Mouse (Mus musculus) erythroblast, embryonic 14.5 days (primary cell): Measurements from ENCODE around the gene Abhd6. TPM values are rescaled to one million over a fixed set of nuclear protein-coding genes. Genes with fewer than 3 reads are reported as not detected.
"Not testable (repeated sequence)": the region's sequence is repeated elsewhere in the genome, so short reads cannot be mapped to it uniquely, and the experiment has no call there.

Source experiments
- H3K27me3 ChIP-seq: 2 replicates; pipeline ENCODE4 v1.6.1; 2012; ENCODE audit warnings: inconsistent platforms; ENCODE audit not compliant: control insufficient read depth
- H3K36me3 ChIP-seq: 2 replicates; pipeline ENCODE4 v1.6.1; 2012; ENCODE audit warnings: mild to moderate bottlenecking, inconsistent platforms; ENCODE audit not compliant: control insufficient read depth
- H3K4me1 ChIP-seq: 2 replicates; pipeline ENCODE4 v1.6.1; 2012; ENCODE audit warnings: inconsistent platforms; ENCODE audit not compliant: control insufficient read depth
- H3K4me3 ChIP-seq: replicated peaks from 2 replicates; pipeline ENCODE3; 2012; ENCODE audit warnings: moderate library complexity, mild to moderate bottlenecking, inconsistent platforms
- H3K9me3 ChIP-seq: 2 replicates; pipeline ENCODE4 v1.6.1; 2012; ENCODE audit warnings: low read length, inconsistent platforms, mixed read lengths; ENCODE audit not compliant: control insufficient read depth
- GATA1 ChIP-seq: IDR thresholded peaks from 2 replicates; pipeline ENCODE4 v1.6.1; 2012; ENCODE audit warnings: low read length, inconsistent platforms, mixed read lengths
- TAL1 ChIP-seq: IDR thresholded peaks from 3 replicates; pipeline ENCODE4 v1.6.1; 2012; ENCODE audit warnings: low read length, inconsistent platforms, mixed read lengths
- polyA plus RNA-seq: library from polyadenylated mRNA; stranded (reverse); fragments of >175 nt; gene quantifications from 2 replicates; pipeline ENCODE4 v1.2.3, GENCODE M21; 2012

Abhd6 gene
- polyA plus RNA-seq, 1 experiment = not detected

DNA sequence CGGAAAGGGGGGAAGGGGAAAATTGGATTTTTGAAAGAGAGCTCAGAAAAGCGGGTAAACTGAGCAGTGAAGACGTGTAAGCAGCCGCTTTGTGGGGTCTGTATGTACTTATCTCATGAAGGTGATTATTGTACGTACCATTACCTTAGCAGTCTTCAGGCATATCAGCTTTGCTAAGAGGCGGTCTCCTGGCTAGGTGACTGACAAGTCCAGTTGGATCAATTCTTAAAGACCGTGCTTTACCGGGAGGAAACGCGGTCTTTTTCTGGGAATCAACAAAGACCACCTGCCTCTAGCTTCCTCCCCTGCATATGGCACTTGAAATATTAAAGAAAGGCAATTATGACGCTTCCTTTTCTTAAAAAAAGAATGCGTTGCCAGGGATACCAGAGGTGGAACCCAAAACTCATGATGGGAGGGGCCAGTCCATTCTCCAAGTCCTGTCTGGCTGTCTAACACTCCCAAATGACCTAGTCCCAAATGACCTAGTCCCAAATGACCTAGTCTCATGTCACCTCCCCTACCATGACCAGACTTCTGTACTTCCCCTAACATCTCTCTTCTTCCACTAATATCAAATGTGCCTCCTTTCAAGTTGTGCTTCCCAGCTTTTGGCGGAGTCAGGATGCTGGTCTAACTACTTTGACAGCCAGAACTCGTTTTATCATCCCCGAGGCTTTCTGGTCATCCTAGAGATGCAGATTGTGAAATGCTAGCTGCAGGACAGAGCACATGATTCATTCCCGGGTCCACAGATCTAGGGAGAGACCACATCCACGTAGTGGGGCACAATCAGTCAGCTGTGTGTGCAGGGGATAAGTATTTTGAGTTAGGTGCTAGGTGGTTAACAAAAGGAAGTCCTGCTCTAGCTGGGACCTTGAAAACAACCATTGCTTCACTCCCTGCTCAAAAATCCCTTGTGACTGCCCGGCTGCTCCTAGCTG lies 1.3 kb downstream of the Abhd6 start:
- TF ChIP-seq TAL1 (no peak), GATA1 (no peak)
- Histone ChIP-seq H3K4me3 (no peak overlapping the region), H3K27me3 (peaks cover 39% of the 10 kb centered on the region), H3K9me3 (no peaks in the 10 kb centered on the region), H3K4me1 (peaks cover 6% of the 10 kb centered on the region), H3K36me3 (no peaks in the 10 kb centered on the region)

DNA sequence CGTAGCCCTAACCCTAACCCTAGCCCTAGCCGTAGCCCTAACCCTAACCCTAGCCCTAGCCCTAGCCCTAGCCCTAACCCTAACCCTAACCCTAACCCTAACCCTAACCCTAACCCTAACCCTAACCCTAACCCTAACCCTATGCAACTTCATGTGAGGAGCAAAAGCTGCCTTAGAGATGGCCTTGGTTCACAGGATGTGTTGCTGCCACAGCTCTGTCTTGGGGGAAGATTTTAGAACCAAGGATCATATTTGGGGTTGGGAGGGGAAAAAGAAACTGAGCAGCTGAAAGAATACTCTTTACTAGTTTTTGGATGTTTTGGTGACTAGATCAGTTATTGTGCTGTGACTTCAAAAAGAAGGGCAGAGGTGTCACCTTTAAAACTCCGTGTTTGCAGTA lies 3.4 kb downstream of the Abhd6 start:
- H3K4me3 ChIP-seq = not testable (repeated sequence)
- peaks cover 34% of the 10 kb centered on the region for H3K27me3 ChIP-seq

DNA sequence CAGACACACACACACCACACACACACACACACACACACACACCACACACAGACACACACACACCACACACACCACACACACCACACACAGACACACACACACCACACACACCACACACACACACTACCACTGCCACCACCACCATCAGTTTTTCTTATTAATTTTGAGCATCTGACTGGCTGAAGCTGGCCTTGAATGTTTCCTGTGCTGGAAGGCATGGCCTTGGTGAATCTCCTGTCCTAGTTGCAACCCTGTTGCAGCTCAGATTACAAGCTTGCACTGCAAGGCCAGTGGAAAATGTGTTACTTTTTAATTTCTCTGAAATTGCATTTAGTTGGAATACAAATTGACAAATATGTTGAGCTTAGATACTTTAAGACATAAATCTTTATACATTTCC lies 4.4 kb downstream of the Abhd6 start:
- Histone ChIP-seq H3K9me3 (no peaks in the 10 kb centered on the region), H3K4me1 (peaks cover 6% of the 10 kb centered on the region)
- TF ChIP-seq GATA1 = no peak
- TF ChIP-seq TAL1 = no peak

More for the DNA sequence above, 3.4 kb downstream of the Abhd6 start:
- H3K4me1 ChIP-seq, H3K9me3 ChIP-seq, H3K36me3 ChIP-seq: not testable (repeated sequence)

DNA sequence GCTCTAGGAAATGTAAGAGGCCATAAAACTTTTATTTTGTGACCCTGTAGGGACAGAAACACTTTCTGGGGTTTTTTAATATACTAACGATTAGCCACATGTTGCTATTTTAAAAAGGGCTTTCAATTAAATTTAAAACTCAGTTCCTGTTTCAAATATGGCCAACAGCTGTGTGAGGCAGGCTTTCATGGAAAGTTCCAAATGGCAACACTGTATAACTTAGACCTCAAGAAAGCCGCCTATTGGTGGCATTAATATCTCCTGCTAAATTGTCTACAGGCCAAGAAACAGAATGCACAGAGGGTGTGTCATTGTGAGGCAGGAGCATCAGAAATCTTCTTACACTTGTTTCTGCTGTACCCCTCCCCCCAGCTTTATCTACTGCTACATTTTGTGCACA lies 4.8 kb downstream of the Abhd6 start:
- H3K9me3 ChIP-seq = no peaks in the 10 kb centered on the region
- peaks cover 20% of the 10 kb centered on the region for H3K27me3 ChIP-seq
- peaks cover 6% of the 10 kb centered on the region for H3K4me1 ChIP-seq
- TF ChIP-seq GATA1 = no peak
- TF ChIP-seq TAL1 = no peak
- no peak overlapping the region for H3K4me3 ChIP-seq
- H3K36me3 ChIP-seq = no peaks in the 10 kb centered on the region

More for the DNA sequence above, 4.4 kb downstream of the Abhd6 start:
- Histone ChIP-seq H3K27me3 (peaks cover 24% of the 10 kb centered on the region), H3K36me3 (no peaks in the 10 kb centered on the region), H3K4me3 (no peak overlapping the region)

DNA sequence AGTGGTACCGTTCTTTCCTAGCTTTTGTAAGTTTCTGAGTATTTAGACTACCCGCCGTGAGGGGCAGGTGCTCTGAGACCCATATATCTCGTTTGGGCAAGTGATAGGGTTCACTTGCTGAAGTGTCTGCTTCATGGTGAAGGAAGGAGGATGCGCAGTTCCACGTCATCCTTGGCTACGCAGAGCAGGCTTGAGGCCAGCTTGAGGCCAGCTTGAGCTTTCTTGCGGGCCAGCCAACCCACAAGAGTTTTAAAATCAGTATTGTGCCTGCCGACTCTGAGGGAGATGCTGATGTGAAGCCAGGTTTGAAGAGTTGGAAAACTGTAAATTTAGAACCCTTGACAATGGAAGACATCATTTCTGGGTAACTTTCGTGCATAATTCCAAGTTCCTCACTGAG lies 5.2 kb downstream of the Abhd6 start:
- Histone ChIP-seq H3K27me3 (peaks cover 16% of the 10 kb centered on the region), H3K4me3 (no peak overlapping the region), H3K4me1 (peaks cover 3% of the 10 kb centered on the region; the same call in 1 of the 2 replicates), H3K9me3 (no peaks in the 10 kb centered on the region), H3K36me3 (no peaks in the 10 kb centered on the region)
- TF ChIP-seq TAL1 (no peak), GATA1 (no peak)

DNA sequence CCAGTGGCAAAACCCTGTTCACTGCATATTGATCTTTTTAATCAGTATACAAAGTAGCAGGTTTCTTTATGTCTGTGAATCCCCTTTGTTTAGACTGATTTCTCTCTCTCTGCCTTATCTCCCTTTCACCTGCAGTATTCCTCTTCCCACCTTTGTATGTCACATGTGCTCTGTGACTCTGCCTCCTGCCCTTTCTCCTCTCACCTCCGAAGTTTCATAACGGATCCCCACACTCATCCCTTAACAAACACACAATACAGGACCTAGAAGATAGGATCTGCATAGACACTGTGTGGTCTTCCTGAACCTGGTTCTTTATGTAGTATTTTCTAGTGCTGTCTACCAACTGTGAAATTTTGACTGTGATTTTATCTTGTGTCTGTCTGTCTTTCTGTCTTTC lies 8.6 kb downstream of the Abhd6 start:
- H3K27me3 ChIP-seq = no peaks in the 10 kb centered on the region
- H3K9me3 ChIP-seq = no peaks in the 10 kb centered on the region
- H3K4me3 ChIP-seq = no peak overlapping the region
- H3K4me1 ChIP-seq = peaks cover 9% of the 10 kb centered on the region
- H3K36me3 ChIP-seq = no peaks in the 10 kb centered on the region
- TF ChIP-seq GATA1 (no peak), TAL1 (no peak)

DNA sequence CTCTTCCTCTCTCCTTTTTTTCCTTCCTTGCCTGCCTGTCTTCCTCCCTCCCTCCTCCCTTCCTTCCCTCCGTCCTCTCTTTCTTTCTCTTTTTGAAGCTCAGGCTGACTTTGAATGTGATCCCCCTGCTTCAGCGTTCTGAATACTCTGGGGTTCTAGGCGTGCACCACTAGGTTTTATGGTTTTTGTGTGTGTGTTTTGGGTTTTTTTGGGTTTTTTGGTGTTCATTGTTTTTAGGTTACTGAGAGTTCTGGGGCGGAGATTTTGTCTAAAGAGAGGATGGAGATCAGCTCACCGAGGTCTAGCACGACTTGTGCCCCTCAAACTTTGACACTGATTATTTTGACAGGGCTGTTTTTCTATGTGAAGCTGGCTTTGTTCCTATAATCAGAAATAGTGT lies 9.2 kb downstream of the Abhd6 start:
- no peaks in the 10 kb centered on the region for H3K27me3 ChIP-seq
- peaks cover 15% of the 10 kb centered on the region for H3K4me1 ChIP-seq
- H3K9me3 ChIP-seq = no peaks in the 10 kb centered on the region
- no peaks in the 10 kb centered on the region for H3K36me3 ChIP-seq
- TF ChIP-seq GATA1 = no peak
- no peak for TF ChIP-seq TAL1
- no peak overlapping the region for H3K4me3 ChIP-seq

DNA sequence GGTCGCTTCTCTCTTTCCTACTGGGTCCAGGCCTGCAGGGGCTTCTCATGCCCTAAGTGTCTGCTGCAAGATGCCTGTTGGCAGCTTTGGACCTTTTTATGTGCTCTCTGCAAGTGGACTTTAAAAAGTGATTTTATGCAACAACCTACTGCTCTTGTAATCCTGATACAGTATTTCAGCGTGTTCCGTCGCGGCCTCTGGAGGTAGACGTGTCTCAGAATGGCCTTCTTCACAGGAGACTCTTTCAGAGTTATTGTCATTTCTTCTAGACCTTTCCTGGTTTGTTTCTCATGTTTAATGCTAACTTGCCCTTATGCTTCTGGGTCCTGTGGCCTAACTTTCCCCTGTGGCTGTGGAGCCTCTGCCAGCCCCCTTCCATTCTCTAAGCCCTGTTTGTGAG lies 13.1 kb downstream of the Abhd6 start:
- Histone ChIP-seq H3K4me3 (no peak overlapping the region), H3K27me3 (no peaks in the 10 kb centered on the region), H3K36me3 (no peaks in the 10 kb centered on the region), H3K4me1 (peaks cover 19% of the 10 kb centered on the region), H3K9me3 (no peaks in the 10 kb centered on the region)
- no peak for TF ChIP-seq TAL1
- TF ChIP-seq GATA1 = no peak

DNA sequence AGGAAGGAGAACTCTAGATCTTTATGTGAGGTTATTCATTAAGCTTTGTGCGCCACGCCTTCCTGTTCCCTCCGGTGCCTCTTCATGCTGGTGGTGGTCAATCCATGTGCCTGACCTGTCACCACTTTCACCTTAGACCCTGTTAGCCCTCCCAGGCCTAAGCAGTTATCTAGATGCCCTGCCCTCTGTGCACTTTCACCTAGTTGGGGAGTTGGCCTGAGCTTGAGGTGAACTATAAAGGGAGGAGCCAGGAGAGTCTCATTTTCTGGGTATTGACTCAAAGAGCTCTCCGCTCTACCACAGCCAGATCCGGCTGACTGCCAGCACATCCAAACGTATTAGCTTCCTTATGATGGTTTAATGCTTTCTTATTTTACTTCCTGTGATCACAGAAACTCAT lies 13.6 kb downstream of the Abhd6 start:
- no peak for TF ChIP-seq TAL1
- TF ChIP-seq GATA1 = no peak
- H3K36me3 ChIP-seq = no peaks in the 10 kb centered on the region
- peaks cover 19% of the 10 kb centered on the region for H3K4me1 ChIP-seq
- no peaks in the 10 kb centered on the region for H3K27me3 ChIP-seq
- H3K4me3 ChIP-seq = no peak overlapping the region
- H3K9me3 ChIP-seq = no peaks in the 10 kb centered on the region
